Mouse (Mus musculus) limb, embryonic 15.5 days (tissue): ENCODE data around the gene Nfkbie. TPM values are rescaled to one million over a fixed set of nuclear protein-coding genes. Genes with fewer than 3 reads are reported as not detected.

Experiments used
- ATAC-seq: fragments of 200-750 bp; cut with Nextera tagmentation; 2 replicates; pipeline ENCODE4 v1.8.0; 2017; ENCODE audit warnings: low read depth, moderate TSS enrichment; ENCODE audit not compliant: insufficient number of reproducible peaks, low FRiP score, low TSS enrichment
- H3K27ac ChIP-seq: fragments of 300-500 bp; sonication (generic); 2 replicates; pipeline ENCODE4 v1.5.1; 2015; ENCODE audit warnings: moderate library complexity, mild to moderate bottlenecking, inconsistent platforms
- H3K27me3 ChIP-seq: fragments of 300-500 bp; sonication (generic); 2 replicates; pipeline ENCODE4 v1.6.1; 2015; ENCODE audit warnings: inconsistent platforms
- H3K36me3 ChIP-seq: fragments of 300-500 bp; sonication (generic); 2 replicates; pipeline ENCODE4 v1.6.1; 2015; ENCODE audit warnings: inconsistent platforms
- H3K4me1 ChIP-seq: fragments of 300-500 bp; sonication (generic); 2 replicates; pipeline ENCODE4 v1.6.1; 2015; ENCODE audit warnings: inconsistent platforms
- H3K4me2 ChIP-seq: fragments of 300-500 bp; sonication (generic); 2 replicates; pipeline ENCODE4 v1.6.1; 2015; ENCODE audit warnings: mild to moderate bottlenecking, inconsistent platforms
- H3K4me3 ChIP-seq: fragments of 300-500 bp; sonication (generic); 2 replicates; pipeline ENCODE4 v1.5.1; 2015; ENCODE audit warnings: mild to moderate bottlenecking, inconsistent platforms
- H3K9ac ChIP-seq: fragments of 300-500 bp; sonication (generic); 2 replicates; pipeline ENCODE4 v1.6.1; 2015; ENCODE audit warnings: inconsistent platforms
- H3K9me3 ChIP-seq: fragments of 300-500 bp; sonication (generic); 2 replicates; pipeline ENCODE4 v1.6.1; 2016; ENCODE audit warnings: inconsistent platforms
- WGBS: fragments of 180-500 bp; shearing (Covaris S2); methylation state at CpG from one replicate; pipeline ENCODE4 v1.1.7; 2015; 5-methylcytosine and 5-hydroxymethylcytosine counted together
- polyA plus RNA-seq: library from polyadenylated mRNA; unstranded; fragments of >200 nt; fragmentation: Nextera tagmentation; extraction: Ambion mirVana; gene quantifications from 2 replicates; pipeline ENCODE4 v1.2.1, GENCODE M21; 2015

The Nfkbie gene
- polyA plus RNA-seq, 1 experiment from 2014 or later, result 6.1 TPM

- H3K36me3 ChIP-seq, result peaks cover 45% of the 10 kb centered on the region
- H3K9ac ChIP-seq, result peak overlapping the region; percentile 87
- peak overlapping the region; percentile 94 for H3K4me3 ChIP-seq
- peaks cover 36% of the 10 kb centered on the region for H3K4me1 ChIP-seq
- peak overlapping the region; percentile 93 for H3K4me2 ChIP-seq
- whole genome bisulfite sequencing, result 90% methylated on average over 11 of the region's 11 CpGs
- no peak for ATAC-seq
- H3K9me3 ChIP-seq, result no peaks in the 10 kb centered on the region
- H3K27ac ChIP-seq, result peak overlapping the region; percentile 1; the same call in 1 of the 2 replicates
- H3K27me3 ChIP-seq, result no peaks in the 10 kb centered on the region
Observed at GRCm38 (mm10) chr17:45565103-45565502, 9.6 kb downstream of the Nfkbie start.

- Histone ChIP-seq H3K36me3 (peaks cover 54% of the 10 kb centered on the region), H3K27ac (no peak overlapping the region), H3K27me3 (no peaks in the 10 kb centered on the region)
Observed at GRCm38 (mm10) chr17:45566031-45566359, 10.5 kb downstream of the Nfkbie start.

GRCm38 (mm10) chr17:45566360-45567161 is 11.1 kb downstream of the Nfkbie start:
- ATAC-seq, result no peak
- Histone ChIP-seq H3K27me3 (no peaks in the 10 kb centered on the region), H3K36me3 (peaks cover 60% of the 10 kb centered on the region), H3K4me2 (no peak overlapping the region), H3K27ac (peak overlapping the region; percentile 38; the same call in 1 of the 2 replicates), H3K9me3 (no peaks in the 10 kb centered on the region), H3K4me1 (peaks cover 47% of the 10 kb centered on the region), H3K9ac (no peak overlapping the region), H3K4me3 (no peak overlapping the region)
- WGBS, result 58% methylated on average over 18 of the region's 18 CpGs

More at GRCm38 (mm10) chr17:45566031-45566359, 10.5 kb downstream of the Nfkbie start:
- H3K4me2 ChIP-seq, result no peak overlapping the region
- WGBS, result 66% methylated on average over 1 of the region's 1 CpGs
- ATAC-seq, result no peak
- H3K9me3 ChIP-seq, result no peaks in the 10 kb centered on the region
- H3K4me1 ChIP-seq, result peaks cover 41% of the 10 kb centered on the region
- no peak overlapping the region for H3K4me3 ChIP-seq
- H3K9ac ChIP-seq, result no peak overlapping the region

- peaks cover 51% of the 10 kb centered on the region for H3K4me1 ChIP-seq
- peak overlapping the region; percentile 38; the same call in 1 of the 2 replicates for H3K27ac ChIP-seq
- no peak overlapping the region for H3K4me3 ChIP-seq
- no peak overlapping the region for H3K9ac ChIP-seq
- no peak overlapping the region for H3K4me2 ChIP-seq
- no peak for ATAC-seq
- WGBS, result 21% methylated on average over 4 of the region's 4 CpGs
- no peaks in the 10 kb centered on the region for H3K27me3 ChIP-seq
- H3K9me3 ChIP-seq, result no peaks in the 10 kb centered on the region
- peaks cover 61% of the 10 kb centered on the region for H3K36me3 ChIP-seq
Observed at GRCm38 (mm10) chr17:45567162-45567601, 11.7 kb downstream of the Nfkbie start.

- no peak for ATAC-seq
- H3K27ac ChIP-seq, result no peak overlapping the region
- H3K4me3 ChIP-seq, result no peak overlapping the region
- no peaks in the 10 kb centered on the region for H3K27me3 ChIP-seq
- H3K9ac ChIP-seq, result no peak overlapping the region
- H3K4me1 ChIP-seq, result peaks cover 51% of the 10 kb centered on the region
- 85% methylated on average over 12 of the region's 12 CpGs for WGBS
- no peaks in the 10 kb centered on the region for H3K9me3 ChIP-seq
- H3K4me2 ChIP-seq, result no peak overlapping the region
- peaks cover 61% of the 10 kb centered on the region for H3K36me3 ChIP-seq
Observed at GRCm38 (mm10) chr17:45568990-45569389, 13.5 kb downstream of the Nfkbie start.

- 76% methylated on average over 4 of the region's 4 CpGs for WGBS
Observed at GRCm38 (mm10) chr17:45569999-45570398, 14.5 kb downstream of the Nfkbie start.

GRCm38 (mm10) chr17:45572103-45573086 is 16.9 kb downstream of the Nfkbie start:
- Histone ChIP-seq H3K9me3 (no peaks in the 10 kb centered on the region), H3K4me3 (peak overlapping the region; percentile 99), H3K27ac (peak overlapping the region; percentile 99), H3K4me1 (peaks cover 34% of the 10 kb centered on the region), H3K4me2 (peak overlapping the region; percentile 80), H3K36me3 (peaks cover 43% of the 10 kb centered on the region), H3K27me3 (no peaks in the 10 kb centered on the region), H3K9ac (peak overlapping the region; percentile 99)
- WGBS, result under 1% methylated on average over 57 of the region's 57 CpGs
- peak; percentile 57 for ATAC-seq

More at GRCm38 (mm10) chr17:45569999-45570398, 14.5 kb downstream of the Nfkbie start:
- Histone ChIP-seq H3K4me2 (no peak overlapping the region), H3K9me3 (no peaks in the 10 kb centered on the region), H3K36me3 (peaks cover 61% of the 10 kb centered on the region), H3K9ac (no peak overlapping the region), H3K4me3 (no peak overlapping the region), H3K27me3 (no peaks in the 10 kb centered on the region), H3K27ac (no peak overlapping the region), H3K4me1 (peaks cover 52% of the 10 kb centered on the region)
- ATAC-seq, result no peak

- Histone ChIP-seq H3K27ac (peak within 1 kb of the TSS; percentile 99), H3K4me2 (peak within 1 kb of the TSS; percentile 80), H3K27me3 (no peaks in the 10 kb centered on the region), H3K36me3 (peaks cover 35% of the 10 kb centered on the region), H3K4me1 (peaks cover 29% of the 10 kb centered on the region), H3K9me3 (no peaks in the 10 kb centered on the region), H3K4me3 (peak within 1 kb of the TSS; percentile 99), H3K9ac (peak within 1 kb of the TSS; percentile 99)
- ATAC-seq, result peak; percentile 79
- WGBS, result under 1% methylated on average over 41 of the region's 41 CpGs
Observed at GRCm38 (mm10) chr17:45573087-45573779, 17.7 kb downstream of the Nfkbie start, which contains the start of gene Hsp90ab1. Gene Hsp90ab1, minus strand, starts transcription at chr17:45573271.

- H3K4me3 ChIP-seq, result peak overlapping the region; percentile 99
- WGBS, result 0% methylated on average over 18 of the region's 18 CpGs
- peaks cover 29% of the 10 kb centered on the region for H3K4me1 ChIP-seq
- no peaks in the 10 kb centered on the region for H3K9me3 ChIP-seq
- peaks cover 29% of the 10 kb centered on the region for H3K36me3 ChIP-seq
- peak overlapping the region; percentile 99 for H3K27ac ChIP-seq
- ATAC-seq, result peak; percentile 77
- H3K27me3 ChIP-seq, result no peaks in the 10 kb centered on the region
- peak overlapping the region; percentile 77 for H3K9ac ChIP-seq
- H3K4me2 ChIP-seq, result peak overlapping the region; percentile 80
Observed at GRCm38 (mm10) chr17:45573780-45574123, 18.2 kb downstream of the Nfkbie start.

- Histone ChIP-seq H3K9ac (peak overlapping the region; percentile 77), H3K27me3 (no peaks in the 10 kb centered on the region), H3K4me1 (peaks cover 29% of the 10 kb centered on the region), H3K9me3 (no peaks in the 10 kb centered on the region), H3K36me3 (peaks cover 25% of the 10 kb centered on the region), H3K4me2 (peak overlapping the region; percentile 80), H3K4me3 (peak overlapping the region; percentile 99), H3K27ac (peak overlapping the region; percentile 99)
- ATAC-seq, result peak; percentile 58
- WGBS, result 4% methylated on average over 17 of the region's 17 CpGs
Observed at GRCm38 (mm10) chr17:45574129-45574761, 18.7 kb downstream of the Nfkbie start.
